Mouse (Mus musculus) liver, embryonic 12.5 days (tissue): ENCODE results near the gene Cldn10. TPM values are rescaled to one million over a fixed set of nuclear protein-coding genes. Genes with fewer than 3 reads are reported as not detected.
"Not testable (repeated sequence)": the region's sequence is repeated elsewhere in the genome, so short reads cannot be mapped to it uniquely, and the experiment has no call there.

ENCODE experiments used
- ATAC-seq: fragments of 200-750 bp; cut with Nextera tagmentation; 2 replicates; pipeline ENCODE4 v1.8.0; 2017; ENCODE audit warnings: moderate number of reproducible peaks, mild to moderate bottlenecking, moderate library complexity
- H3K27ac ChIP-seq: fragments of 300-500 bp; sonication (generic); 2 replicates; pipeline ENCODE4 v1.5.1; 2016; ENCODE audit warnings: mild to moderate bottlenecking
- H3K27me3 ChIP-seq: fragments of 300-500 bp; sonication (generic); replicated peaks from 2 replicates; pipeline ENCODE4 v1.6.1; 2016; ENCODE audit warnings: mild to moderate bottlenecking, moderate library complexity
- H3K36me3 ChIP-seq: fragments of 300-500 bp; sonication (generic); 2 replicates; pipeline ENCODE4 v1.6.1; 2016; ENCODE audit warnings: mild to moderate bottlenecking, moderate library complexity
- H3K4me1 ChIP-seq: fragments of 300-500 bp; sonication (generic); 2 replicates; pipeline ENCODE4 v1.6.1; 2016
- H3K4me2 ChIP-seq: fragments of 300-500 bp; sonication (generic); 2 replicates; pipeline ENCODE4 v1.6.1; 2016; ENCODE audit warnings: mild to moderate bottlenecking, moderate library complexity
- H3K4me3 ChIP-seq: fragments of 300-500 bp; sonication (generic); 2 replicates; pipeline ENCODE4 v1.5.1; 2016; ENCODE audit warnings: mild to moderate bottlenecking, moderate library complexity
- H3K9ac ChIP-seq: fragments of 300-500 bp; sonication (generic); 2 replicates; pipeline ENCODE4 v1.6.1; 2016; ENCODE audit warnings: mild to moderate bottlenecking, moderate library complexity
- H3K9me3 ChIP-seq: fragments of 300-500 bp; sonication (generic); replicated peaks from 2 replicates; pipeline ENCODE4 v1.6.1; 2016; ENCODE audit warnings: mild to moderate bottlenecking, moderate library complexity
- WGBS: fragments of 180-500 bp; shearing (Covaris S2); methylation state at CpG from one replicate; pipeline ENCODE4 v1.1.7; 2016; ENCODE audit not compliant: insufficient replicate concordance; 5-methylcytosine and 5-hydroxymethylcytosine counted together
- polyA plus RNA-seq: library from polyadenylated mRNA; unstranded; fragments of >200 nt; fragmentation: Nextera tagmentation; extraction: Ambion mirVana; gene quantifications from 2 replicates; pipeline ENCODE4 v1.2.1, GENCODE M21; 2016

Cldn10 gene
- polyA plus RNA-seq, result 0.17 and 0.30 TPM in 2 replicates

- Histone ChIP-seq H3K27ac (no peak within 1 kb of the TSS), H3K9ac (no peak within 1 kb of the TSS), H3K27me3 (no peaks in the 10 kb centered on the region), H3K4me1 (peaks cover 33% of the 10 kb centered on the region), H3K36me3 (no peaks in the 10 kb centered on the region), H3K9me3 (no peaks in the 10 kb centered on the region), H3K4me3 (no peak within 1 kb of the TSS), H3K4me2 (no peak within 1 kb of the TSS)
- WGBS, result 84% methylated on average over 4 of the region's 4 CpGs
- ATAC-seq, result no peak
Observed at GRCm38 (mm10) chr14:118787621-118788020, at the start of gene Cldn10. Gene Cldn10, plus strand, starts transcription at chr14:118787908.

DNA sequence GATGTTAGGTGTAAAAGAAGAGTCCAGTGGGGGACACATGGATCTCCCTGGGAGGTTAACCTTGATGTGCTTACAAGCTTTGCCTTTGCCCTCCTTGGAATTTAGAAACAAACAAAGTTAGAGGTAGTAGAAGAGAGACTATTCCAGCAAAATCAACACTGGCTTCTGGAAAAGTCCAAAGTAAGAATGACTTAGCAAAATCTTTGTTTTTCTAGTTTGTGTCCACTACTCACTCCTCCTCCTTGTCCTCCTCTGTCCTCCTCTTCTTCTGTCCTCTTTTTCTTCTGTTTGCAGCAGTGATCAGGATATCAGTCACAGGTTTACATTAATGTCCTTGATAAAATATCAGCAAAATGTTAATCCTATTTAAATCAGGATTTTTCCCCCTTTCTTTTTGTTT, 45.9 kb upstream of the Cldn10 start:
- no peak overlapping the region for H3K4me3 ChIP-seq
- no peak overlapping the region for H3K27ac ChIP-seq
- H3K9me3 ChIP-seq, result no peaks in the 10 kb centered on the region
- H3K27me3 ChIP-seq, result 0 out of 2 replicates have a peak, but pooled peaks cover 15% of the 10 kb centered on the region
- H3K4me2 ChIP-seq, result no peak overlapping the region
- no peak for ATAC-seq
- no peaks in the 10 kb centered on the region for H3K36me3 ChIP-seq
- no peak overlapping the region for H3K9ac ChIP-seq
- peaks cover 8% of the 10 kb centered on the region; the same call in 1 of the 2 replicates for H3K4me1 ChIP-seq

GRCm38 (mm10) chr14:118742862-118743261, 44.8 kb upstream of the Cldn10 start:
- H3K4me2 ChIP-seq, result no peak overlapping the region
- H3K36me3 ChIP-seq, result no peaks in the 10 kb centered on the region
- H3K27ac ChIP-seq, result no peak overlapping the region
- no peak overlapping the region for H3K4me3 ChIP-seq
- no peak for ATAC-seq
- 0 out of 2 replicates have a peak, but pooled peaks cover 15% of the 10 kb centered on the region for H3K27me3 ChIP-seq
- no peak overlapping the region for H3K9ac ChIP-seq
- peaks cover 14% of the 10 kb centered on the region for H3K4me1 ChIP-seq
- H3K9me3 ChIP-seq, result no peaks in the 10 kb centered on the region
- 54% methylated on average over 5 of the region's 5 CpGs for WGBS

- no peak overlapping the region for H3K4me3 ChIP-seq
- no peak for ATAC-seq
- peaks cover 39% of the 10 kb centered on the region for H3K4me1 ChIP-seq
- H3K27ac ChIP-seq, result peak overlapping the region; percentile 42; the same call in 1 of the 2 replicates
- no peaks in the 10 kb centered on the region for H3K9me3 ChIP-seq
- H3K4me2 ChIP-seq, result no peak overlapping the region
- H3K9ac ChIP-seq, result no peak overlapping the region
- H3K36me3 ChIP-seq, result no peaks in the 10 kb centered on the region
- WGBS, result 72% methylated on average over 2 of the region's 2 CpGs
- 0 out of 2 replicates have a peak, but pooled peaks cover under 1% of the 10 kb centered on the region for H3K27me3 ChIP-seq
Observed at GRCm38 (mm10) chr14:118749068-118749467, 38.6 kb upstream of the Cldn10 start.

DNA sequence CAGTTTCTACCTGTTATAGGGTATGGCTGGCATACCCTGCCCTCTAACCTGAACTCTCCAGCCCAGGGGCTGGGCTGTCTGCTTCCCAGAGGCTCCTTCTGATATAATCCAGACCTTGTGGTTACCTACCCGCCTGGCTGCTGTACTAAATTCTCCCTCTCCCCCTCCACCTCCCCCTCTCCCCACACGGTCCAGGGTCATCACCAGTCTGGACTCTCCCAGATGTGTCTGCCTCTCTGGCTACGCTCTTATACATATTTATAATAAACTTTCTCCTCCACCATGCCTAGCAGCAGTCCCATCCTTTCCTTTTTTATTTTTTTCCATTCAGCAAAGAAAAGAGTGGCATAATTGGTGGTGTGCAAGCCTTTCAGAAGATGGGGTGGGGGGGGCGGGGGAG, 38.0 kb upstream of the Cldn10 start:
- peak overlapping the region; percentile 86; the same call in 1 of the 2 replicates for H3K27ac ChIP-seq
- WGBS, result 54% methylated on average over 4 of the region's 4 CpGs
- H3K4me3 ChIP-seq, result no peak overlapping the region
- ATAC-seq, result no peak
- H3K9me3 ChIP-seq, result no peaks in the 10 kb centered on the region
- H3K36me3 ChIP-seq, result no peaks in the 10 kb centered on the region
- H3K27me3 ChIP-seq, result no peaks in the 10 kb centered on the region
- peak overlapping the region; percentile 32; the same call in 1 of the 2 replicates for H3K9ac ChIP-seq
- H3K4me2 ChIP-seq, result no peak overlapping the region
- peaks cover 39% of the 10 kb centered on the region for H3K4me1 ChIP-seq

- peak; percentile 99 for ATAC-seq
- Histone ChIP-seq H3K4me2 (peak overlapping the region; percentile 39), H3K27me3 (no peaks in the 10 kb centered on the region), H3K36me3 (no peaks in the 10 kb centered on the region), H3K4me1 (peaks cover 39% of the 10 kb centered on the region), H3K27ac (peak overlapping the region; percentile 86), H3K4me3 (no peak overlapping the region), H3K9ac (no peak overlapping the region), H3K9me3 (no peaks in the 10 kb centered on the region)
- 37% methylated on average over 6 of the region's 6 CpGs for WGBS
Observed at GRCm38 (mm10) chr14:118750505-118751192, 37.1 kb upstream of the Cldn10 start.

DNA sequence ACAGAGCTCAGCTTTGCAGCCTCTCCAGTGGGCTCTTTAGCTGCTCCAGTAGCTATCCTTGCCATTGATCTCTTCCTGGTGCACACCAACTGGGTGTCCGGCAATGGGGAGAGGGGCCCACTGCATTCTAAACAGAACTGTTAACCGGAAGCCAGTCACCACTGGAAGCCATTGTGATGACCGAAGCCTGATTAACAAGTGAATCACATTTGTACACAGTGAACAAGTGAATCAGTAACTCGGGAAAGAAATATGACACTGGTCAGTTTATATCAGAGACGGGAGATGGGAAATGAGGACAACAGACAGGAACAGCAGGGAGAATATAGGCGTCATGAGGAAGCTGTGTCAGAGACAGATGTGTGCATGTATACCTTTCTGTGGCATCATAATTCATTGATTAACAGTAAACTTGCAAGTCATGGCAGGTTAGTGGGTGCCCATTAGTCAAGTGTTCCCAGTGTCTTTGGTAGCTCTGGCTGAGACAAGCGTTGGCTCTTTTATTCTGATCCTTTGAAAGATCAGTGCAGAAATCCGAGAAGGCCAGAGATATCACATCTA, 36.4 kb upstream of the Cldn10 start:
- peaks cover 39% of the 10 kb centered on the region for H3K4me1 ChIP-seq

GRCm38 (mm10) chr14:118756015-118756414, 31.7 kb upstream of the Cldn10 start:
- 56% methylated on average over 4 of the region's 4 CpGs for WGBS
- H3K36me3 ChIP-seq, result no peaks in the 10 kb centered on the region
- H3K4me1 ChIP-seq, result peaks cover 11% of the 10 kb centered on the region

More for the DNA sequence above, 36.4 kb upstream of the Cldn10 start:
- ATAC-seq, result peak; percentile 37; the same call in 1 of the 2 replicates
- no peak overlapping the region for H3K9ac ChIP-seq
- no peaks in the 10 kb centered on the region for H3K27me3 ChIP-seq
- H3K4me2 ChIP-seq, result no peak overlapping the region
- WGBS, result 74% methylated on average over 8 of the region's 8 CpGs
- no peak overlapping the region for H3K4me3 ChIP-seq
- no peaks in the 10 kb centered on the region for H3K36me3 ChIP-seq
- H3K9me3 ChIP-seq, result no peaks in the 10 kb centered on the region
- H3K27ac ChIP-seq, result peak overlapping the region; percentile 86

DNA sequence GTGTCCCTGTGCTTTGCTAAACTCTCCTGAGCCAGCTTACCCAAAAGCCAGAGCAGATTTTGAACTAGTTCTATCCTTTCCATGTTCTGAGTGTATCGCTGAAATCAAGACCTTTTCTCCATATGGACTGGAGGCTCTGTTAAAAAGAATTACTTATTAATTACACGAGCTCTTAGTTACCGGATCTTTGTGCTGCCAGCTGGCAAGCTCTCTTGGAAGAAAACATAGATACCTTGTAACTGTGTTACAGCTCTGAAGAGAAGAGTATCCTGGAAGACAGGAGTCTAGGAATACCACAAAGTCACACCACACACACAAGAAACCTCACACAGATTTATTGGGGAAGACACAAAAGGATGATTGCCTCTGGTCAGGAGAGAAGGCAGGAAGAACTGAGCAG, 31.1 kb upstream of the Cldn10 start:
- ATAC-seq, result no peak

More at GRCm38 (mm10) chr14:118756015-118756414, 31.7 kb upstream of the Cldn10 start:
- Histone ChIP-seq H3K9ac (no peak overlapping the region), H3K4me2 (no peak overlapping the region), H3K27ac (no peak overlapping the region), H3K9me3 (no peaks in the 10 kb centered on the region), H3K4me3 (no peak overlapping the region), H3K27me3 (no peaks in the 10 kb centered on the region)
- no peak for ATAC-seq

GRCm38 (mm10) chr14:118763362-118763761, 24.3 kb upstream of the Cldn10 start:
- not testable (repeated sequence) for H3K36me3 ChIP-seq, H3K27me3 ChIP-seq, ATAC-seq, H3K9me3 ChIP-seq, H3K9ac ChIP-seq, H3K4me3 ChIP-seq, H3K4me2 ChIP-seq, H3K27ac ChIP-seq
- 78% methylated on average over 13 of the region's 13 CpGs for WGBS
- H3K4me1 ChIP-seq, result peaks cover 21% of the 10 kb centered on the region

More for the DNA sequence above, 31.1 kb upstream of the Cldn10 start:
- 78% methylated on average over 3 of the region's 3 CpGs for WGBS
- Histone ChIP-seq H3K36me3 (no peaks in the 10 kb centered on the region), H3K4me2 (no peak overlapping the region), H3K4me1 (peaks cover 5% of the 10 kb centered on the region), H3K4me3 (no peak overlapping the region), H3K9me3 (no peaks in the 10 kb centered on the region), H3K27me3 (no peaks in the 10 kb centered on the region), H3K27ac (no peak overlapping the region), H3K9ac (no peak overlapping the region)

GRCm38 (mm10) chr14:118763917-118764495, 23.7 kb upstream of the Cldn10 start:
- WGBS, result 78% methylated on average over 9 of the region's 9 CpGs
- H3K9ac ChIP-seq, result no peak overlapping the region
- no peaks in the 10 kb centered on the region for H3K36me3 ChIP-seq
- H3K9me3 ChIP-seq, result no peaks in the 10 kb centered on the region
- ATAC-seq, result no peak
- H3K27ac ChIP-seq, result no peak overlapping the region
- H3K4me2 ChIP-seq, result no peak overlapping the region
- H3K27me3 ChIP-seq, result peaks cover 5% of the 10 kb centered on the region; the same call in 1 of the 2 replicates
- H3K4me3 ChIP-seq, result no peak overlapping the region
- H3K4me1 ChIP-seq, result peaks cover 27% of the 10 kb centered on the region

- no peak overlapping the region for H3K4me2 ChIP-seq
- H3K9ac ChIP-seq, result no peak overlapping the region
- H3K27me3 ChIP-seq, result peaks cover 8% of the 10 kb centered on the region; the same call in 1 of the 2 replicates
- peaks cover 27% of the 10 kb centered on the region for H3K4me1 ChIP-seq
- H3K36me3 ChIP-seq, result no peaks in the 10 kb centered on the region
- ATAC-seq, result no peak
- WGBS, result 81% methylated on average over 7 of the region's 7 CpGs
- H3K27ac ChIP-seq, result no peak overlapping the region
- no peak overlapping the region for H3K4me3 ChIP-seq
- H3K9me3 ChIP-seq, result no peaks in the 10 kb centered on the region
Observed at GRCm38 (mm10) chr14:118765306-118765705, 22.4 kb upstream of the Cldn10 start.
